Mouse (Mus musculus): ENCODE measurements around the gene Xlr5c.
"Not testable (repeated sequence)": the region's sequence is repeated elsewhere in the genome, so short reads cannot be mapped to it uniquely, and the experiment has no call there.

Xlr5c gene

DNA sequence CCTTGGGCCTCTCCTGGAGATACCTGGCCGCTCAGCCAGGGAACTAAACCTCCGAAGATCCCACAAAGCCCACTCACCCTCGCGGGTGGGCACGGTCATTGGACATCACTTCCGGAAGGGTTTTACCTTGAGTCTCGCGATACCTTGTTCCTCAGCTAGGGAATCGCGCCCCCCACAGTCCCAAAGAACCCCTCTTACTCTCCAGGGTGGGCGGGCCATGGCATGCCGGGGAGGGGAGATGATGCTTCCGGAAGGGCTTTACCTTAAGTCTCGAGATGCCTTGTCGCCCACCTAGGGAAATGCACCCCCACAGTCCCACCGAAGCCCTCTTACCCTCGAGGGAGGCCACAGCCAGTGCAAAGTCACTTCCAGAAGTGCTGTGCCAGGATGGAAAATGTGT is at the start of gene Xlr5c, which contains the start of gene Xlr5a:
Gene Xlr5c (minus strand): TSS at position 101 of the 400 bp plus-strand sequence.
Gene Xlr5a (minus strand): TSS at position 101 of the 400 bp plus-strand sequence.
- DNase-seq (ENCODE audit: extremely low read depth, insufficient read length, low spot score), result not testable (repeated sequence)

DNA sequence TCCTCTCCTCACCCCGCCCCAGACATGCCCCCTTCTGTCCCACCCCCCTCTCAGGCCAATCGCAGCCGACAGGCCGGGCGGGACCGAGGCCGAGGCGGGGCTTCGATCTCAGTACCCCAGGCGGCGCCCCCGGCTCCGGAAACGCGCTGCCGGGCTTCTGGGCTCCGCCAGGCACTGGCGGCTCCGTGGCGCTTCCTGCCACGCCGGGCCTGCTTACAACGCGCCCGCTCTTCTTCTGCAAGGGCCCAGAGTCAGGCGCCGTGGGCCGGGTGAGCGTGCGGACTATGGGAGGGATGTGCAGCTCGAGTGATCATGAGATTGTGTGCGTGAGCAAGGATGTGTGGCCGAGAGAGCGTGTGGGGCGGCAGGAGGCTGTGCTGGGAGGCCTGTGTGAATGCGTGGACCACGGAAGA is 49.7 kb upstream of the Xlr5c start, which contains the start of gene Zfp275:
Gene Zfp275 (plus strand): TSS at position 139 of the 413 bp plus-strand sequence.
- DNase-seq (ENCODE audit: extremely low read depth, insufficient read length, low spot score), result peak; percentile 83

DNA sequence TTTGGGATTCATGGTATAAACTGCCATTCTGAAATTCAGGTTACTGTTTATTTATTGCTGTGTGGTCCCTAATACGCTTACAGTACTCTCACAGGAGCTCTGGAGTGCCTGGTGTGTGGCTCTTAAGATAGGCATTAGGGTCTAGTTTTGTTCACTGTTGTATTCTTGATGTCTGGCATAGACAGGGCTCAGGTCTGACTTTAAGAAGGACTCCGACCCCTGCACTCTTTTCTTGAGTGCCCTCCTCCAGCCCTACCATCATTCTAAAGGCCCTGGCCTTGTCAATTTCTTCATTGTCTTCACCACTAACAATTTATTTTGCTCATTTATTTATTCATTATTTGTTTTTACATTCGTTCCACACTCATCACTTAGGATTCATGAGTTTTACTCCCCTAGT is 49.3 kb upstream of the Xlr5c start:
- DNase-seq (ENCODE audit: extremely low read depth, insufficient read length, low spot score), result no peak

DNA sequence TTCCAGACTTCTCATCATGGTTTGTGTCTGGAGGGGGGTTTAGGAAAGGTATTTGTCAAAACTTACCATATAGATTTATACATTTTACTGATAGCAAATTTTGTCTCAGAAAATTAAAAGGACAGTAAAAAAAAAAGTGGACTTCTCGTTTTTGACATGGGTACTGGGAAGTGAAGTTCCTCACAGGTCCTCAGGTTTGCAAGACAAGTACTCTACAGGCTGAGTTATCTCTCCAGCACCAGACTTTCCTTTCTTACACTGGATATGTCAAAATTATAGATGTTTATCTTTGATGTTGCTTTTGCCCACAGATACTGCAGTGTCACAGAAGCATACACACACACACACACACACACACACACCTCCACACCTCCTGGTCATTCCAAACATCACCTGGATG is 48.7 kb upstream of the Xlr5c start:
- no peak for DNase-seq (ENCODE audit: extremely low read depth, insufficient read length, low spot score)

DNA sequence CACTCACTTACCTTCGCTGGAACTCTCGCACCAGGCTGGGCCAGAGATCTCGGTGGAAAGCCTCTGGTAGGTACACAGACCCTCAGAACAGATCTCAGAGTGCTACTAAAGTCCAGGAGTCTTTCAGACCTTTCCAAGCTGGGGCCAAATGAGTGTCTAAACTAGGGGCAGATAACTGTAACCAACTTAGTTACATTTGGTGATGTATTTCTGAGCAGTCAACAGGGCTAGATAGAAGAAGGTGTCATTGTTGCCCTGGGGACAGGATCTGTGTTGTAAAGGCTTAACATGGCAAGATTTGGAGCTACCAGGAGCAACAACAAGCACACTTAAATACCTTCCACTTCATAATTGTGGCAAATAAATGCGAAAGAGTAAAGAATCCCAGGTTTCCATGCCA is 44.0 kb upstream of the Xlr5c start, which contains the start of gene Gm45015:
Gene Gm45015 (minus strand): TSS at position 101 of the 400 bp plus-strand sequence.
- no peak for DNase-seq (ENCODE audit: extremely low read depth, insufficient read length, low spot score)

DNA sequence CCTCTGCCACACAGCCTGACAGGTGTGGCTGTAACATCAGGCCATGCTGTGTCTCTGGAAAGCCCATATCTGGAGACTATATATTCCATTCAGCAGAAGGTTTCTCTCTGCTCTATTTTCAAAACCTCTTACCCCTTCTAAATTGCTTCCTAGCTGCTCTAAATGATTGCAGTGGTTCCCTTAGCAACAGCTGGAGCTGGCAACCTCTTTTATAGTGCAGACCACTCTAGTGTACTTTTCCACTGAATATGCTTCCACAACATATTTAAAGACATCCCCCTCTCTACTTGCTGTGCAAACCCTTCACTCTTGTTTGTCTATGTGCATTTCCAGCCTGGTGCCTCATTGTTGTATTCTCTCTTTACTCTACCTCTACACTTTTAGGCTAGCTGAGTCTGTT is 40.8 kb upstream of the Xlr5c start:
- no peak for DNase-seq (ENCODE audit: extremely low read depth, insufficient read length, low spot score)

DNA sequence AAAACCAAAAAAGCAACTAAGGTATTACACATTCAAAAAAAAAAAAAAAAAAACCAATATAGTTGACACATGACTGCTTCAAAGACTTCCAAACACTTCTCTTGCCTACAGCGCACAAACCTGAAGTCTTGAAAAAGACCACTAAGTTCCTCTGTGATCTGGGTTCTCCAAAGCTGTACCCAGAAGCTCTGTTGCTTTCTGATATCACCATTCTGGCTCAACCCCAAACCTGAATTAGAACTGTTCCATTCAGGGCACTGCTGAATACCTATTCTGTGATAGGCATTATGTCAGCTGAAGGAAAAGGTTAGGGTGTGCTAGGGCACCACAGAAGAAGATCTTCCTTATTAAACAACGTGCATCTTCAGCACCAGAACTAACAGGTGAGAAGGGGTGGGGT is 34.4 kb upstream of the Xlr5c start:
- no peak for DNase-seq (ENCODE audit: extremely low read depth, insufficient read length, low spot score)

DNA sequence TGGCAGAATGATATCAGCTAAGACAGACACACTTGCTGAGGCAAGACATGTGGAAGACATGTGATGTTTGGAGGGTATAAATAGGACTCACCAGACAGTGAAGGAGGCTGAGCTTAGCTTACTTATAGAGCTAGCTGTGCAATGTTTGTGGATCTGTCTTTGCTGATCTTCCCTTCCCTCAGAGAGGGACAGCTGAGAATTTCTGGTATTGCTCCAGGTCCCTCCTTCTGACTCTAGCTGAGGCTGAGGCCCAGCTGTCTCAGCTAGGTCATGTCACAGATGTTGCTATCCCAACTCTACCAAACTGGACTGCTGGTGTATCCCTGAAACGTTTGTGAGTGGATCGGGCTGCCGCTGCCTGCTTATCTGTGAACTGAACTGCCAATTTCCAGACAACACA is 28.3 kb upstream of the Xlr5c start:
- no peak for DNase-seq (ENCODE audit: extremely low read depth, insufficient read length, low spot score)

DNA sequence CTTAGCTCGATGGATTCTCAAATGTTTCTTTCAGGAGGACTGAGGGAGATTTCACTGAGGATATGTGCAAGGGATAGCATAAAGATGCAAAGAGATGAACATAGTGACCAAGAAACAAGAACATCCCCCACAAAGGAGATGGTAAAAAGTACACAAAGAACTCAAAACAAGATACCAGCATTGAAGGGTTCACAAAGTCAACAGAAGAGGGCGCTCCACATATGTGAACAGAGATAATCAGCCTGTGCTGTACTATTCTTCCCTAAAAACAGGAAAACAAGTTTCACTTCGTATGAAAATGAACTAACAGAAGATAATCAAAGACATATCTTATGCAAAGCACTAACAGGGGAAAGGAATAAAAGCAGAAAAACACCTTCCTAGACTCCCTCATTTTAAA is 19.7 kb upstream of the Xlr5c start:
- DNase-seq (ENCODE audit: extremely low read depth, insufficient read length, low spot score), result no peak

DNA sequence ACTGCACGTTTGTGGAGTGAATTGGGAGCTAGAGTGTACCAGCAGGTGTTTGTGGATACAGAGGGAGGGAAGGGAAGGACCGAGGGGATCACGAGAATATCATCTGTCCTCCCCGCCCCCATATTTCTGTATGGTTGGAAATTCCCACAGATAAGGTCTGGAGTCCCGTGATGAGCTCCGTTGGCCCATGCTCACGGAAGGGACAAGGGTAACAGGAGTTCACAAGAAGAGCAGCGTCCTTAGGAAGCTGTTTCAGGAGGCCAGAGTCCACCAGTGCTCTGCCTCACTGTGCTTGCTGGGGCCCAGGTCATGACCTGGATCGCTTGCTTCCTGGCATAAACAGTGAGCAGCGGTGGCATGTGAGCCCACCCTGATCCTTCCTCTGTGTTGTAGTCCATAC is 3.0 kb upstream of the Xlr5c start:
- DNase-seq (ENCODE audit: extremely low read depth, insufficient read length, low spot score), result not testable (repeated sequence)

DNA sequence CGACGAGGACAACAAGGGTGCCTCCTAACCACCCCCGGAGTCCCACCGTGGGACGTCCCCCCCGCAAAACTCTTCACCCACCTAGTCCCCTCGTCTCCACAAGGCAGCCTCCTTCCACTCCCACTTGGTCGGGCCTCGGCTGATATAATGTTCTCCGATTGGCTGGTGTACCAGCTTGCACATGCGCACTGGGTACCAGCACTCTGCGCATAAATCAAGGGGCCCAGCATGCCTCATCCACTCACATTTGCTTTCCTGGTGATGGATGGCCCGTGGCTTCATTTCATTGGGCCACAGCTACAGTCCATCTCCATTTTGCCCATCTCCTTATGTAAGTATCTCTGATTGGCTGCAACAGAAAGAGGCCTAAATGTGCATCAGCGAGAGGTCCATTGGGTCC is 27.5 kb downstream of the Xlr5c start, which contains the start of gene Xlr3c:
Gene Xlr3c (minus strand): TSS at position 121 of the 400 bp plus-strand sequence.
- DNase-seq (ENCODE audit: extremely low read depth, insufficient read length, low spot score), result peak; percentile 45

DNA sequence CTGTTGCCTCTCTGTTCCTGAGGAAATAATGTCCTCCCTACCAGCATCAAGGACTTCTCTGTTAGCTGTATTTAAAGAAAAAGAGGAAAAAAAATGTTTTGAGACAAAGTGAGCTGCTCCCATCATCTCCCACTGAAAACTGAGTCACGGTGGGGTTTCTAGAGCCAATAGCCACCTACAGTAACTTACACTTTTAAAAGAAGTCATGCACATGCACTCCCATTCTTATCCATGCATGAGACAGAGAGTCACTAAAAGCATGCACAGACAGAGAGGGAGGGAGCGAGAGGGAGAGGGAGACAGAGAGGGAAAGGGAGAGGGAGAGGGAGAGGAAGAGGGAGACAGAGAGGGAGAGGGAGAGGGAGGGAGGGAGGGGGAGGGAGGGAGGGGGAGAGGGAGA is 30.3 kb downstream of the Xlr5c start:
- DNase-seq (ENCODE audit: extremely low read depth, insufficient read length, low spot score), result not testable (repeated sequence)

DNA sequence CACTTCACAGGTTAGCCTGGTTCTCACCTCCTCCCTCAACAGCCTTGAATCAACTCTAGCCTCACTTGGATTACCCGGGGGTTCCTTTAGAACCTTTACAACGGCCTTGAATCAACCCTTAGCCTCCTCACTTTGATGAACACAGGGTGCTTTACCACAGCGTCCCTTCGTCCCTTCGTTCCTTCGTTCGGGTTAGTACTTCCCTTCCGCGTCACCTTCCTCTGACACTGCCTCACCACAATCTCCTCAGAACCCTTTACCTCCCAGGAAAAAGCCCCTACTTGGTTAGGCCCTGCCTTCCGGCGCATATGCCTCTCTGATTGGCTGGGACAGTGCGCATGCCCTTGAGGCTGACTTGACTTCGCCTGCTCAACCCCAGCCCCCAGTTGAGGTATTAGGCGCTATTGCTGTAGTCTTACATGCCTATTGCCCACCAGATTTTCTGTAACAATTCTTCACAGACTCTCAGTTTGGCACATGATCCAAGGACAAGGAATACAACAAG is 49.9 kb downstream of the Xlr5c start, which contains the start of gene Xlr4c:
Gene Xlr4c (minus strand): TSS at position 310 of the 505 bp plus-strand sequence.
- DNase-seq (ENCODE audit: extremely low read depth, insufficient read length, low spot score), result not testable (repeated sequence)

All from 3134 (cell line).